Mouse (Mus musculus) cerebellum, adult 2 months (tissue): Measurements from ENCODE around the gene Fbl.

ENCODE experiments used
- CTCF ChIP-seq: fragments of 200-500 bp; IDR thresholded peaks from 2 replicates; pipeline ENCODE4 v1.5.1; 2011; ENCODE audit warnings: low read depth, mild to moderate bottlenecking, control low read depth, low read length, moderate library complexity, borderline replicate concordance; ENCODE audit not compliant: insufficient read depth
- POLR2A ChIP-seq: fragments of 200-500 bp; IDR thresholded peaks from 2 replicates; pipeline ENCODE4 v1.6.1; 2011; ENCODE audit warnings: low read length, control low read depth, borderline replicate concordance; ENCODE audit not compliant: insufficient read depth

- TF ChIP-seq CTCF (no peak), POLR2A (no peak)
Observed at GRCm38 (mm10) chr7:28186631-28187030, 17.1 kb downstream of the Fbl start.
